Mouse (Mus musculus): Measurements from ENCODE around the gene Megf6. TPM values are rescaled to one million over a fixed set of nuclear protein-coding genes. Genes with fewer than 3 reads are reported as not detected.

Megf6 gene
- polyA plus RNA-seq (2021; fragmentation: Nextera tagmentation), result 0.59 and 0.65 TPM in 2 replicates
- long read RNA-seq, experiment 1, full-length matches to known transcripts, result 1 of 2 reads
- long read RNA-seq, experiment 1, partial matches to known transcripts, result 1 of 2 reads
- long read RNA-seq, experiment 1, other reads (novel, unspliced or antisense), result 0 of 2 reads
- long read RNA-seq, experiment 2, result 0 reads

DNA sequence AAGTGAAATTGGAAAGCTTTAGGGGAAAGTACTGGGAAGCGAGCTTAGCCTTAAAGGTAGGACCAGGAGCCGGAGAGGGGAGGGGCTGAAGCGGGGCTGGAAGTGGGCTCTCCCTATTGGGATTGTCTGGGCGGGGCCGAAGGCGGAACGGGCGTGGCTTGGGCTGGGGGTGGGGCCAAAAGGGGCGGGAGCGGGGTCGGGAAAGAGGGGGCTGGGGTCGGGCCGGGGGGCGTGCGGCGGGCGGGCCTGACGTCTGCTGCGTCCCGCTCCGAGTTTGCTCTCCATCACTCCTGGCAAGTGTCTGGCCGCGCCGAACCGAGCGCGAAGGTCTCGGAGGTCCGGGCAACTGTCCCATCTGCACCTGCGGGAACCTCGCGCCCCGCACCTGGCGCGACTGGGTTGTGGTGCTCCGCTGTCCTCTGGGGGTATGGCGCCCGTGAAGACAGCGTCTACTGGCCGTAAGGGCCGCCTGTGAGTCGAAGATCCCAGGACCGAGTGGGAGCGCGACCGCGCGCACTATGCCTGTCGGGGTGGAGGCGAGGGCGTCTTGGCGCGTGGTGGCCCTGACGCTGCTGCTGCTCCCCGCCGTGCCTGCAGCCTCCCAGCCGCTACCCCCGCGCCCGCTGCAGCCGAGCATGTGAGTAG, at the start of gene Megf6:
Gene Megf6 (plus strand): TSS at position 225 of the 645 bp plus-strand sequence.

GRCm38 (mm10) chr4:154140182-154140212, 30.5 kb upstream of the Megf6 start, which contains the start of gene Trp73:
TSS of gene Trp73 (minus strand) at chr4:154140208.

DNA sequence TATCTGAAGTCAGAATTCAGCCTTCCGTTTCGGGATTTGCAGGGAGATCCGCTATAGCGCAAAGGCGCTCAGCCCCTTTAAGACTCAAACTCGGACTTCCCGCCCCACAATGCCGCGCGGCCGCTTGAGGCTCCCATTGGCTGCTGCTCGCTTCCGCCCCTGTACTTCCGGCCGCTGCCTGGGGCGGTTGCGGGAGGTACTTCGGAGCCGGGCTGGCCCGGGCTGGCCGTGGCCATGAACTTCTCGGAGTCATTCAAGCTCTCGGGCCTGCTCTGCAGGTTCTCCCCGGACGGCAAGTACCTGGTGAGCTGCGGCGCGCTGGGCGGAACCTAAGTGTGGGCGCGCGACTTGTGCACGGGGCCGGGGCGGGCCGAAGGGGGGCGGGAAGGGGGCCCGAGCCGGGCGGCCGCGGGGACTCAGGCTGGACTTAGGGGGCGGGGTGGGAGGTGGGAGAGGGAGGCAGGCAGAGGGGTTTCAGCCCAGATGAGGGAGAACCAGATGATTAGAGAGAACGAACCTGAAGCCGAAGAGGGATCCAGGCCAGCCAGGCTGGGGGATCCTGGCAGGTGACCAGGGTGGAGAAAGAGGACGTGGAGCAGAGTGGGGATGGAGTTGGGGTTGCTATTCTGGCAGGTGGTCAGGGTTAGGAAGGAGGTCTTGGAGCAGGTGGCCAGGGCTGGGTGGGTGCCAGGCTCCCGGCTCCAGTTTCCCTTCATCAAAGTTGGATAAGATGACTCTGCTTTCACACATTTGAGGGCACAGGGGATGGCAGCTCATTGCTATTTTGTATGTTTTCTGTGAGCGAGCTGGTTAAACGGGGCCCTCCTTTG, 28.1 kb upstream of the Megf6 start, which contains the start of gene Wrap73:
Gene Wrap73 (plus strand): TSS at position 162 of the 830 bp plus-strand sequence.

DNA sequence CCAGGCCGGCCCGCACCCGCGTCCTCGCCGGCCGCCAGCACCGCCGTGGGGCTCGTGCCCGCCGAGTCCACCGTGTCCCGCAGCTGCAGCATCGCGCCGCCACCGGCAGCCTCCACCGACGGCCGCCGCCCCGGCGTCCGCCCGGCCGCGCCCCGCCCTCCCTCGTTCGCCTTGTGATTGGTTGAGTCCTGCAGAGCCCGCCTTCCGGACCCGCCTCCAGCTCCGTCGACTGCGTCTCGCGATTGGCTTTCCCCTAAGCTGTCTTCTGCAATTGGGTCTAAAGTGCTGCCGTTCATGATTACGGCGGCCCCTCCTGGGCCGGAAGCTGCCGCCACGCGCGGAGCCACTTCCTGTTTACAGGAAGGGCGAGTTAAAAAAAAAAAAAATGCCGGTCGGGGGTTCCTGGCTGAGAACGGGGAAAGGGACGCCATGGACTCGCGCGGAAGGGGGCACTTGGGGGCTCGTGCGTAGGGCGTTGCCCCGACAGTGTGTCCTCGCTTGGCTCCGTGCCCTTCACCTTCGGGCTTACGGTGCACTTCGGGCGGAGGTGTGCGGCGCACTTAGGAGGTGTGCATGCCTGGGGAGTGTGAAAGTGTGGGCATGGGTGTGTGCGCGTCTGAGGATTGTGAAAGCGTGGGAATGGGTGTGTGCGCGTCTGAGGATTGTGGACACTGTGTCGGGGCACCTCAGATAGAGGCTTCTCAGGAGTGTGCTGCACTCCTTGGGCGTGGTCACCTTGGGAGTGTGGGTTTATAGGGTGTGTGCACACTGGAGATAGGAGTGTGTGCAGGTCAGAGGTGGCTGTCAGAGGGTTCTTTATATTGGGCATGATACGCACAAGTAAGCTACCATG, 9.8 kb upstream of the Megf6 start, which contains the start of gene Tprgl:
Gene Tprgl (minus strand): TSS at position 129 of the 853 bp plus-strand sequence.

GRCm38 (mm10) chr4:154301466-154301881, 130.9 kb downstream of the Megf6 start, which contains the start of gene Arhgef16:
TSS of gene Arhgef16 (minus strand) at chr4:154301676.

Other genes with a start within 250 kb of the Megf6 start
- 46.1 and 56.7 TPM in 2 replicates for gene A430005L14Rik, start 213.5 kb upstream of the Megf6 start, polyA plus RNA-seq (2021; fragmentation: Nextera tagmentation)
- gene Dffb, start 195.6 kb upstream of the Megf6 start, polyA plus RNA-seq (2021; fragmentation: Nextera tagmentation), result 2.0 and 2.6 TPM in 2 replicates
- 10.7 and 12.6 TPM in 2 replicates for gene Cep104, start 195.5 kb upstream of the Megf6 start, polyA plus RNA-seq (2021; fragmentation: Nextera tagmentation)
- gene Lrrc47, start 159.0 kb upstream of the Megf6 start, polyA plus RNA-seq (2021; fragmentation: Nextera tagmentation), result 4.3 and 11.4 TPM in 2 replicates
- 40.7 and 47.5 TPM in 2 replicates for gene Smim1, start 144.5 kb upstream of the Megf6 start, polyA plus RNA-seq (2021; fragmentation: Nextera tagmentation)
- gene Ccdc27, start 128.1 kb upstream of the Megf6 start, polyA plus RNA-seq (2021; fragmentation: Nextera tagmentation), result not detected in 2 replicates
- 0.18 and 0.24 TPM in 2 replicates for gene Trp73, start 30.5 kb upstream of the Megf6 start, polyA plus RNA-seq (2021; fragmentation: Nextera tagmentation)
- 30.8 and 36.2 TPM in 2 replicates for gene Wrap73, start 28.4 kb upstream of the Megf6 start, polyA plus RNA-seq (2021; fragmentation: Nextera tagmentation)
- gene Tprgl, start 10.1 kb upstream of the Megf6 start, polyA plus RNA-seq (2021; fragmentation: Nextera tagmentation), result 49.5 and 359 TPM in 2 replicates
- 0.18 and 0.19 TPM in 2 replicates for gene Arhgef16, start 130.9 kb downstream of the Megf6 start, polyA plus RNA-seq (2021; fragmentation: Nextera tagmentation)
- gene B230104I21Rik, start 165.4 kb downstream of the Megf6 start, polyA plus RNA-seq (2021; fragmentation: Nextera tagmentation), result 0.48 and 0.65 TPM in 2 replicates